Mouse (Mus musculus): ENCODE results near the gene Ccdc162. TPM values are rescaled to one million over a fixed set of nuclear protein-coding genes. Genes with fewer than 3 reads are reported as not detected.

The Ccdc162 gene
- total RNA-seq, 2 experiments from 2014 or later: 0.38 to 0.88 TPM

DNA sequence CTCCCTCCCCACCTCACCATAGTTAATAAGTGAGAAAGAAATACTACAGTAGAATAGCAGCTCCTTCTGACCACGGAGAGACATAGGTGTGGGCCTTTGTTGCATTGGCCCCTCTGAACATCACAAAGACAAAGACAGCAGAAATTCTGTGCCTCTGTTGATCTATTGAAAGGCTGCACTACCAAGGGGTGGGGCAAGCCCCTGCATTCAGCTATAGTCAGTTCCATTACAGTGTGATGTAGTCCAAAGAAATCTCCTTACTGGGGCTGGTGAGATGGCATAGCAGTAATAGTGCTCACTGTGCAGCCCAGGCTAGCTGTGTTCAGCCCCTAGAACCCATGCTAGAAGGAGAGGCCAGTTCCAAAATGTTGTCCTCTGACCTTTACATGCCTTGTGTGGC is 211.4 kb downstream of the Ccdc162 start:
- no peak for DNase-seq
- intact Hi-C loops (cut with DNase I): loop anchor here (10.0 kb wide), 2 partner anchors 200 to 500 kb away; partner anchors contain the start of genes Ak9 and Fig4

DNA sequence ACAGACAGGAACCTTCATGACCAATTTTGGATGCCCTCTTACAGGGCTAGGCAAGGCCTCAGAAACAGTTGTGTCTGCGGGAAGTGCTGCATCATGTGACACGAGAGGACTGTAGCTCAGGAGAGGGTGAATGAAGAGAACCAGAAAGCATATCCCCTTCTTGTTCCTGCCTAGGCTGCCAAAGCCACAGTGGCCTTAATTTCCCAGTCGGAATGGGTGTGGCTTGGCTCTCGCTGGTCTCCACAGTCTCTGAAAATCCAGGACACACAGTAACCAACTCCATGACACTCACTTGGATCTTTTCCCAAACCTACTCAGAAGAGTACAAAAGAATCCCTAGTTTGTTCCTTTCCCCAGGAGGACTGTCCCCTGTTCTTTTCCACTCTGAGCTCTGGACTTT is 215.5 kb downstream of the Ccdc162 start:
- intact Hi-C loops (cut with DNase I): loop anchor here (10.0 kb wide), 2 partner anchors 196 to 496 kb away; partner anchors contain the start of genes Ak9 and Fig4
- DNase-seq: no peak

DNA sequence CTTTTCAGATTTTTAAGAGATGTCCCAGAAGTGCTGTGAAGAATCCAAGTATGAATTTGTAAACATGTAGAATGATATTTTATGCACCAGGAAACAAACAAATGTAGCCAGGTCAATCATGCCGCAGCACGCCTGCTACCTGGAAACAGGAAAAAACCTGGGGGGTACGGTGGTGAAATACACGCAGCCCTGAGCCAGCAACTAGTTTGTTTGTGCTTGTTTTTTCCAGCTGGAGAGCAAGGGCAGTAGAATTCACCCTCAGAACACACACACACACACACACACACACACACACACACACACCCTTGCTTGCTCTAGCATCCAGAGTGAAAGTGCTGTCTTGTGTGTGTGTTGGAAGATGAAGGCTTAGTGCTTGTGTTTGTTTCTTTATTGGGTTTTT is 225.3 kb downstream of the Ccdc162 start:
- intact Hi-C loops (cut with DNase I): no loop called here
- DNase-seq: no peak

DNA sequence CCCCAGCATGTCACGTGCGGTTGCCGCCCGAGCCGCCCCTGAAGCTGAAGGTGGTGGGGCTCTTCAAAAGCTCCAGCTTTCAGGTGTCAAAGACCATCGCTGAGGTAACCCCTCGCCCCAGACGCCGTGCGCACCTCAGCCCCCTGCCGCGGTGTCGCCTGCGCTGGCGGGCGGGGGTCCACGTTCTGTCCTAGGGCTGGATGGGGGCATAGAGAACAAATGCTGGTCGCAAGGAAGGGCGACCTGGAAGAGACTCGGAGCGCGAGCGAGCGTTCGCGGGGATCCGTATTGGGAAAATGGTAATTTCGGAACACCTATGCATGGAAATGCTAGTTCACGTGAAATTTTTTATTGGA is 225.9 kb downstream of the Ccdc162 start:
- intact Hi-C loops (cut with DNase I): no loop called here

DNA sequence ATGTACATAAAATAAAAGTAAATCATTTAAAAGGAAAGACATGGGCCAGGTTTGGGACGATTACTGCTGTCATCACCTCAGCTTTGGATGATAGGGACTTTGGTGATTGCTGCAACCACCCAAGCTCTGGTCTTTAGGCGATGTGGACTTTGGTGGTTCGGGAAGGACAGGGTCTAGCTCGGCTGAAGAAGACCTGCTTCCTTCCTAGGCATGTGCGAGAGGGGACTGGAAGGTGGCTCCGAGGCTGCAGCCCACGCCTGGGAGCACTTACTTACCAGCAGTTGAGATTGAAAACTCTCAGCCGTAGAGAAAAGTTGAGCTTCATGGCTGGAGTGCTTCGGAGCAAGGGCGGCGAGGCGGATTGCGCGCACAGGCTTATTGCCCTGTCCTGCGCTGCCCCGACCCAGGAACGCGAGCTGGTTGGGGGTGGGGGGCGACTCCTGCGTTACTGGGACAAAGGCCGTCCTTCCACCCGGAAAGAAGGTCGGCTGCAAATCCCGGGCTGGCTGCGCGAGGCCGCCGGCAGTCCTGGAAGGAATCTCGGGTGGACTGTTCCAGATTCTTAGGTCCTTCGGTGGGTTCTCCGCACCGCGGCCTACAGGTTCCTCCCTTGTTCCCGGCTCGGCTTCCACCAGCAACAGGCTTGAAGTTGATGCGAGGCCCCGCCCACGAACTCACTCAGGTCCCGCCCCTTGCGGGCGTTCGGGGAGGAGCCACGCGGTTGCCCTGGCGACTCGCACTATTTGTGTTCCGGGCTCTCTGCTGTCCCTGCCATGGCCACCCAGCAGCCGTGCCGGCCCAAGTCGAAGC is 226.5 kb downstream of the Ccdc162 start, which contains the start of the genes Smpd2 and Ppil6:
TSS of gene Smpd2 (minus strand) at position 662 of the 810 bp plus-strand sequence.
TSS of gene Ppil6 (plus strand) at position 732 of the 810 bp plus-strand sequence.
- intact Hi-C loops (cut with DNase I): no loop called here
- DNase-seq: peak; percentile 96

More for the DNA sequence above, 225.9 kb downstream of the Ccdc162 start:
- DNase-seq: no peak

DNA sequence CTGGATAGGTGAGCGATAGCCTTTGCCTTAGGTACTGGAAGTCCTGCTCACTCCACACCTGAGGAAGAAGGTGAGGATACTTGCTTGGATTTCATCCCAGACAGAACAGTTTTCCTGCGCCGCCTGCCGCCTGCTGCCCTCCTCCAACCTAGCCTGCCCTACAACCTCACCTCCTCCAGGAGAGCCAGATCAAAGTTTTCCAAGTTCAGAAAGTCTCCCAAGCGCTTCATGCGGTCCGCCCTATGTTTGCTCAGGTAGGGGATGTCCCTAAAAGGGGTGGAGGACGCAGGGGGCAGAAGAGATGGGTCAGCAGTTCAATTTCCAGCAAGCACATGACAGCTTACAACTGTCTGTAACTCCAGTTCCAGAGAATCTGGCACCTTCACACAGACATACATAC is 227.1 kb downstream of the Ccdc162 start:
- intact Hi-C loops (cut with DNase I): no loop called here
- DNase-seq: no peak

DNA sequence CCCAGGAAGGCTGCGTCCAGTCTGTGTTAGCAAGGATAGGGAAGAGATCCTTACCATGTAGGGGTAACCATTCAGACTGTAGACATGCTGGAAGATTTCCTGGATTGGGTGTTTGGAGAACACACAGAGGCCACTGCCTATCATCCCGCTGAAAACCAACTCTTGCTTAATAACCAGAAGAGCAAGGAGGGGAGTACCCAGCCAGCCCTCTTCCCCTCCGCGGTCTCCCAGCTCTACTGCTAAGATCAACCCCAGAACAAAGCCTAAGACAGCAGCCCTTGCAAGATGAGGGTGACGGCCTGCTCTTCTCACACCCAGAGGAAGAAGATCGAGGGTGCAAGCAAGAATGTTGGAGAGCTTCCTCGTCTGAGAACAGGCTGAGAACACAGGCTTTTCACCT is 227.6 kb downstream of the Ccdc162 start:
- DNase-seq: no peak
- intact Hi-C loops (cut with DNase I): no loop called here

Small RNAs within 50 kb of the gene (microRNA-seq; reads per million reads assigned to microRNA genes)
- gene Mir3473b: not detected

Other genes with a start within 250 kb of the Ccdc162 start
- gene Mical1, start 240.3 kb downstream of the Ccdc162 start, total RNA-seq (2021): 10 to 100 TPM; 75.8 to 82.1 TPM
- 10 to 100 TPM; 20.1 to 21.9 TPM for gene Smpd2, start 226.3 kb downstream of the Ccdc162 start, total RNA-seq (2021)
- gene Ppil6, start 226.2 kb downstream of the Ccdc162 start, total RNA-seq (2021): 1 to 10 TPM; 4.6 to 4.9 TPM
- gene Cd164, start 197.2 kb downstream of the Ccdc162 start, total RNA-seq (2021): 10 to 100 TPM; 39.9 to 43.4 TPM
- 10 to 100 TPM in 1 of 2 experiments, 1 to 10 TPM in 1; 9.8 to 11.3 TPM for gene Cep57l1, start 93.2 kb upstream of the Ccdc162 start, total RNA-seq (2021)
- 10 to 100 TPM; 27.1 to 27.3 TPM for gene Sesn1, start 93.3 kb upstream of the Ccdc162 start, total RNA-seq (2021)

Data from left cerebral cortex, postnatal 4 days (tissue).